Mouse (Mus musculus) heart, postnatal 0 days (tissue): ENCODE results near the gene Phldb1.

Source experiments
- CTCF ChIP-seq: IDR thresholded peaks from 2 replicates; pipeline ENCODE4 v1.5.1; 2016; ENCODE audit warnings: antibody characterized with exemption, control low read depth, low read depth
- EP300 ChIP-seq: IDR thresholded peaks from 2 replicates; pipeline ENCODE4 v1.6.1; 2016; ENCODE audit warnings: antibody characterized with exemption, low read depth

GRCm38 (mm10) chr9:44646366-44646765 lies 88.6 kb downstream of the Phldb1 start:
- TF ChIP-seq CTCF (no peak), EP300 (no peak)
